Mouse (Mus musculus): Measurements from ENCODE around the gene Steap2.
A peak's percentile ranks its signal among the peaks of the same experiment; 100 is the strongest.

The Steap2 gene

DNA sequence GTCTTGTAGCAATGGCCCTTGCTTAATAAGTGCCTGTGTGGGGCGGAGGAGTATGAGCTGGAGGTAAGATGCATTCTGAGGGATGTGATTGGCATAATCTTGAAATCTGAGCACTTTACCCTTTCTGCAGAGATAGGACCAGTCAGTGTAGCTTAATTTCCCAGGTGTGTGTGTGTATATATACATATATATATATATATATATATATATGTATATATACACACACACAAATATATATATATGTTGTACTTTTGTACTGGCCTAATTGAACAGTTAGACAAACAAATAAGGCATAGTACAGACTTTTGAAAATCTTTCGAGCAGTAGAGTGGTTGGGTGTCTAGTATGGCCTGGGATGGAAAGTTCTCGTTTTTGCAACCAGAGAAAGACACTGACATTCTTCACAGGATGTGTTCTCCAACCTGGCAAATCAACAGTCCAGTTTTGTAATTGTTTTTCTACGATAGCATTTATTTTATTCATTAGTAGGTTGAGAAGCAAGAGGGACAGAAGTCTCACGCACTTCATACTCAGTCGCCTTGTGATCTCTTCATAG lies 29.9 kb downstream of the Steap2 start:
- DNase-seq (ENCODE audit: extremely low spot score), result no peak

DNA sequence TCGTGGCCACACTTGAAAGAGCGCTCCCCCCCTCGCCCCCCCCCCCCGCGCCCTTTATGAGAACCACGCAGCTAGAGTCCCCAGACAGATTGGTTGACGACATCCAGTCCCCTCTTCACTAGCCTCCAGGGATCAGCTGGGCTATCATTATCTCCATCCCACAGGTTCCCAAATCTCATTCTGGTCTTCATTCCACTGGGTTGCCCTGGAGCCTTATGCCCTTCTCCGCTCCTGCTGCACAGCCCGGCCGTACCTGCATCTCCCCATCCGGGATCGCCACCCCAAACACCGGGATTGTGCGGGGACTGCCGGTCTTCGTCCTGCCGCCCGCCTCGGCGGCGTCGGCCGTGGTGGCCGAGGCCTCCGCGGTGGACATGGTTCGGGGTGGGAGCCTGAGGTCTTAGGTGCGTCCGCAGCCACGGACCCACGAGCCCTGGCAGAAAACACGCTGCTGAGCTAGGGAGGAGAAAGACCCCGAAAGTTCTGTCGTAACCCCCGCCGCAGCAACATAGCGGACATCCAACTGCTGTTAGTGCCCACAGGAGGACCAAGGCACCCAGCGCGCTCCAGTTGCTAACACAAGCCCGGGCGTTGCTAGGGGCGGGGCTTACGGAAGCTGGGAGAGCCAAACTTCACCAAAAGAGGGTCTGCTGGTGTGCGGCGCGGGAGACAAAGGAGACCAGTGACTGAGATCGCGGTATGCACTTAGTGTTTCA lies 30.6 kb downstream of the Steap2 start, which contains the start of gene Cfap69:
Cfap69 (minus strand) TSS at position 585 of the 716 bp plus-strand sequence.
- DNase-seq (ENCODE audit: extremely low spot score), result peak; percentile 92

DNA sequence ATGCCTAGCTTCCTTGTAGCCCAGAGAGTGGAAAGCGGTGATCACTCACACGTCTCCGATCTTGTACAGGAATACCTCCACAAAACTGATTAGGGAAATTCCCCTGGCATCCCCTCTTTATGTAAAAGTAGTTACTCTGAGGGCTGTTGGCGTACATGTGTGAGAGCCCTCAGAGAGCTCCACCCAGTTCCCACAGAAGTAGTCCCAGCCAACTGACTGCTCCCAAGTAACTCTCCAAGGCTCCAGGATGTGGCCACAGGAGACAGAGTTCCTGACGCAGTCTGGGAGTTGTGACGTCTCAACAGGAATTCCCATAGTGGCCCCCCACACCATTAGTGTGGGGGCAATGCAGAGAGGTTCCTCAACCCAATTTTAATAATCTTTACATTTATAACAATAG lies 31.3 kb downstream of the Steap2 start:
- no peak for DNase-seq (ENCODE audit: extremely low spot score)

DNA sequence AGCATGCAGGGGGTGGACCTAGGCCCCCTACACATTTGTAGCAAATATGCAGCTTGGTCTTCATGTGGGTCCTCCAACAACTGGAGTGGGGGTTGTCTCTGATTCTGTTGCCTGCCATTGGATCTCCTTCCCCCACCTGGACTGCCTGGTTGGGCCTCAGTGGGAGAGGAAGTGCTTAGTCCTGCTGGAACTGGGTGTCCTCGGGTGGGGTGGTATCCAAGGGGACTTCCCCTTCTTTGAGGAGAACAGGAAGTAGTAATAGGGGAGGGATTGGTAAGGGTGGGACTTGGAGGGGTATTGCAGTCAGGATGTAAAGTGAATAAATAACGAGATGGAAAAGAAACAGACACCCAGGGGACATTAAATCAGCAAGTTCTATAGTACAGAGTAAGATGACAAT lies 35.7 kb downstream of the Steap2 start:
- no peak for DNase-seq (ENCODE audit: extremely low spot score)

DNA sequence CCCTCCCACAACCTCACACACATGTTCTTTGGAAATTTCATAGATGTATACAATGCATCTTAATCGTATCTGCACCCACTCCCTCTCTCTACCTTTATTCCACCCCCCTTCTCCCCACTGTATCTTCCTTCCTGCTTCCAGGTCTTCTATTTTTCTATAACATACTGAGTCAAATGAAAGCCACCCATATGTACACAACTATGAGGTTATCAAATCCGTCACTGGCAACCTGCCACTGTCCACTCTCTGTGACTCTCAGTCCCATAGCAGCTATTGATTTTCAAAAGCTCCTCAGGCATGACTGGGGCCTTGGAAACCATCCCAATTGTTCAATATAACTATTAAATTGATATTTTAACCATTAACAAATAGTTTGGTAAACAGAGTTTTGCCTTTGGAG lies 36.4 kb downstream of the Steap2 start:
- no peak for DNase-seq (ENCODE audit: extremely low spot score)

DNA sequence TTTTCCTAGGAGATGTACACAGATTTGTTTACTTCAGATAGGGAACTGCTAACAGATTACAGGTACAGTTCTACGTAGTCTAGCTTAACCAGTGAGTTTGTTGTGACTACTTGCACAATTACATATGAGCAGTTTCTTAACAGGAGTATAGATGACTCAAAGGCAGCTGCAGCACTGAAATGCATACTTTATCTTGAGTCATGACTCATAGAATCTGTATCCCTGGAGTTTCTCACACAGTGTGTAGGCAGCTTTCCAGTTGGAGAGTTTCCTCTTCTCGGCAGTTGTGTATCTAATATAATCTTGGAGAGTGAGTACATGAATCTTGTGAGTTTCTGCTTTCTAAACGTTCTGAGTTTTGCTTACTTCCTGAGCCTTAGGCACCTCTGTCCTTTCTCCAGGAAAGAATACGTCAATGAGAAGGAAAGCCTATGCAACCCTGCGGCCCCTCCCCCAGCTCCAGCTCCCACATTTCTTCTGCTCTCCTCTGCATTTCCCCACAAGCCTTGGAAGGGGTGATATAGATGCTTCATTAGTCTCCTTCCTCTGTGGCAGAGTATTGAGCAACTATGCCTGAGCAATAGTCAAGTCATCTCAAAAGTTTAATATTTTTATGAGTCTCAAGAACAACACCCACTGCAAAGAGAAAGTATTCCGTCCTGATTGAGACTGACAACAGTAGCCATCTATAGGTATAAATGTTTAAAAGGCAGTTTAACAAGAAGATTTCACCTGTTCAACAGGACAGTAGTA lies 45.4 kb downstream of the Steap2 start:
- DNase-seq (ENCODE audit: extremely low spot score), result no peak

DNA sequence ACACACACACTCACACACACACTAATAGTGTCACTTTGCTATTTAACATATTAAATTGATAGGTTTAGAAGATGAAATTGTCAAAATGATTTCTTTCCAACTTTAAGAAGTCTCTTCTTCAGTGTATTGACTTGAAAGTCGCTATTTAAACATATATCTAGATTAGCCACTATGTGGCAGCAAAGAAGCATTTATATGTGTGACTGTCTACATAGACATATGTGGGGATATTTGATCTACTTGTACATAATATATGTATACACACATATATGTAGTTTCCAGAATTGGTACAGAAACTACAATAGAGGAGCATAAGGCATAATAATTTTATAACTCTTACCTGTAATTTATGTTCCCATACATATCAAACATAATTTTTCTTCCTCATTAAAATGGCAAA lies 48.2 kb downstream of the Steap2 start:
- DNase-seq (ENCODE audit: extremely low spot score), result no peak

DNA sequence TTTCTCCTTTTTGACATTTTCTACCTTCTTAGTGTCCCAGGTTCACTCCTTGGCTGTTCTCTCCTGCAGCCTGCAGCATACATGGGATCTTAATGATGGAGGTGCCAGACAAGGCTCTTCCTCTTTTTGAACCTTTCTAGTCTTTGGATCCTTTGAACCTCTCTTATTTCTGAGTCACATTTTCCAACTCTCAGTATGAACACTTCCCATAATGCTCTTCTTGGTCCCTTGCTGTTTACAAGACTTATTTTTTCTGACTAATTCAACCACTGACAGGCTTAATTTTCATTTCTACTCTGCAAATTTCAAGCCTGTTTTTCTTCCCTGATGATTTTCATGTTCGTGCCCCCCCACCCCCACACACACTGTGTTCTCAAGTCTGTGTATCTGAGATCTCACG lies 55.9 kb downstream of the Steap2 start:
- no peak for DNase-seq (ENCODE audit: extremely low spot score)

DNA sequence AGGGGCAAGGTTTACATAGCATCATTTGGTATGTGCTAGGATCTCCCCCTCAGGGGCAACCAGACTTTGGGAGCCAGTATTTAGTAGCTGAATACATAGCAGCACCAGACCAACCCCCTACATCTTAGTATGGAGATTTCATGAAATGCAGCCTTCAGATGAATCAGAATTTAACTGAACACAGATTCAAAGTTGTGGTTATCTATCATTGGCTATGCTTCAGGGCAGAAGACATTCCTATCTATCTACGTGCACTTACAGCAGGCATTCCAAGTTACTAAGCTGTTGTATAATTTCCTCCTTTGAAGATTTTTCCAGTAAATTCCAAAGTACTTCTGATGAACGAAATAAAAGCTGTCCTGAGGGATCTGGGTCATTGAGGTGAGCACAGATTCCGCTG lies 68.9 kb downstream of the Steap2 start:
- no peak for DNase-seq (ENCODE audit: extremely low spot score)

DNA sequence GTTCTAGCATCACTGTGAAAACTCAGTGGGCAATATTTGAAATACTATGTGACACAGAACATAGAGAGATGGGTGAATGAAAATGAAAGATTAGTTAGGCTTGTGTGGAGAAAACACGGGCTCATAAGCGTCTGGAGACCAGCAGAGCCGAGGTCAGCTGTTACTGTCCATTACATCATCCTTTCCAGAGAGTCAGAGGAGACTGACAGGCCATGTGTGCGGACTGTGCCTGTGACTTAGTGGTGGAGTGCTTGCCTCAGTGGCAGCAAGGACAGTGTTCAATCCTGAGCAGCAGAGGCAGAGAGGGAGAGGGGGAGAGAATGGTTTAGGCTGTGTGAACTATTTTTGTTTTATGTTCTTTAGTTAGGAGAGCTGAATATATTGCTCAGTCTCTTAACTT lies 76.0 kb downstream of the Steap2 start:
- DNase-seq (ENCODE audit: extremely low spot score), result no peak
